Mouse (Mus musculus): ENCODE results near the gene Olfr1255.

GRCm38 (mm10) chr2:89811751-89812150 lies at the start of gene Olfr1255:
- TF ChIP-seq CEBPB (IDR thresholded peaks at IDR 0.05; ENCODE audit: low read depth) (no peak), CTCF (IDR thresholded peaks at IDR 0.05; ENCODE audit: control insufficient read depth, insufficient read depth, insufficient read length) (no peak), MAX (IDR thresholded peaks at IDR 0.05) (no peak), USF1 (IDR thresholded peaks at IDR 0.05; ENCODE audit: low read depth) (no peak)

All from C2C12 (cell line).